In the genomic region with DNA sequence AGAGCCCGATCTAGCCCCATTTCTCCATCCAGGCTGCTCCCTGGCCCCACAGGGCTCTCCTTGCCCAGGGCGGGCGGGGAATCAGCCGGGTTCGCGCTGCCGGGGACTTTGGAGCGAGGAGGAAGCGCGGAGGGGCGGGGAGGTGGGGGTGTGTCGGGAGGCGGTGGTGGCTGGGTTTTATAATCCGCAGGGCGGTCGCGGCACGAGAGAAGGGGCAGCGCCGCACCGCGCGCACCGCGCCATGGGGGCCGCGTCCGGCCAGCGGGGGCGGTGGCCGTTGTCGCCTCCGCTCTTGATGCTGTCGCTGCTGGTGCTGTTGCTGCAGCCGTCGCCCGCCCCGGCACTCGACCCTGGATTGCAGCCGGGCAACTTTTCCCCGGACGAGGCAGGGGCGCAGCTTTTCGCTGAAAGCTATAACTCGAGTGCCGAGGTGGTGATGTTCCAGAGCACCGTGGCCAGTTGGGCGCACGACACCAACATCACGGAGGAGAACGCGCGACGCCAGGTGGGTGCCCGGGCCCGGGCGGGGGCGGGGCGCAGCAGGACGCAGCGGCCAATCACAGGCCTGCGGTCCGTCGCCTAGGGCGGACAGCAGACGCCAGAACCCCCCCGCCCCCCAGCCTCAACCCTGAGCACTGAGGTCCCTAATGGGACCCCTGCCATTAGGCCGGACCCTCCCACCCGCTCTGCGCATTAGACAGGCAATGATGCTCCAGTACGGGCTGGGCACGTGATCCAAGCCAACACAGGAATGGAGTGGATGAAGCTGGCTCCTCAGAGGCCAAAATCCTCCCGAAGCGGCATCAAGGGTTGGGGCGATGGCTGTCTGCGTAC, we compare ENCODE assay signal across 8 mouse cellular contexts. TPM values are rescaled to one million over a fixed set of nuclear protein-coding genes. Genes with fewer than 3 reads are reported as not detected.
DNase-seq lines count a peak whose midpoint lies in the region; ATAC-seq and TF ChIP-seq lines count a peak whose summit lies in the region.

A gene (plus strand): TSS at position 205 of the 834 bp plus-strand sequence.

- ATAC-seq in embryonic facial prominence, embryonic 11.5 days (replicated peaks; ENCODE audit: insufficient number of reproducible peaks, low FRiP score, low TSS enrichment, low read depth) = peak; percentile 74
- no peak for ATAC-seq in heart, embryonic 11.5 days (replicated peaks; ENCODE audit: insufficient number of reproducible peaks, low FRiP score, low TSS enrichment)
- ATAC-seq in kidney, embryonic 16.5 days (ENCODE audit: low FRiP score, low TSS enrichment) = peak; percentile 67
- ATAC-seq in lung, postnatal 0 days = peak; percentile 76
- ATAC-seq in stomach, embryonic 14.5 days (ENCODE audit: insufficient number of reproducible peaks, insufficient read depth, low FRiP score, low read depth) = peak; percentile 46

- H3K9ac ChIP-seq in embryonic facial prominence, embryonic 11.5 days (replicated peaks; ENCODE audit: low read length) = peak within 1 kb of the TSS; percentile 42
- peak within 1 kb of the TSS; percentile 24 for H3K9ac ChIP-seq in heart, embryonic 11.5 days (ENCODE audit: low read depth, low read length)
- peak within 1 kb of the TSS; percentile 58 for H3K9ac ChIP-seq in kidney, embryonic 16.5 days (replicated peaks; ENCODE audit: low read length)
- peak within 1 kb of the TSS; percentile 26; the same call in 1 of the 2 replicates for H3K9ac ChIP-seq in lung, postnatal 0 days (replicated peaks; ENCODE audit: low read depth)
- H3K9ac ChIP-seq in stomach, embryonic 14.5 days (replicated peaks; ENCODE audit: low read depth, low read length) = no peak within 1 kb of the TSS

- under 1% methylated on average over 64 of the region's 76 CpGs for WGBS in embryonic facial prominence, embryonic 11.5 days
- WGBS in heart, embryonic 11.5 days (ENCODE audit: insufficient replicate concordance) = under 1% methylated on average over 75 of the region's 76 CpGs
- 1% methylated on average over 58 of the region's 76 CpGs for WGBS in kidney, embryonic 16.5 days
- 2% methylated on average over 64 of the region's 76 CpGs for WGBS in lung, postnatal 0 days
- under 1% methylated on average over 65 of the region's 76 CpGs for WGBS in stomach, embryonic 14.5 days

- H3K9me3 ChIP-seq in embryonic facial prominence, embryonic 11.5 days (replicated peaks; ENCODE audit: control insufficient read depth, low read length) = no peaks in the 10 kb centered on the region
- no peaks in the 10 kb centered on the region for H3K9me3 ChIP-seq in heart, embryonic 11.5 days (replicated peaks; ENCODE audit: control insufficient read depth, low read length)
- no peaks in the 10 kb centered on the region for H3K9me3 ChIP-seq in kidney, embryonic 16.5 days (ENCODE audit: low read length)
- no peaks in the 10 kb centered on the region for H3K9me3 ChIP-seq in lung, postnatal 0 days (ENCODE audit: low read length)
- H3K9me3 ChIP-seq in stomach, embryonic 14.5 days (ENCODE audit: control insufficient read depth, low read depth, low read length) = no peaks in the 10 kb centered on the region

- peak within 1 kb of the TSS; percentile 56 for H3K4me3 ChIP-seq in embryonic facial prominence, embryonic 11.5 days (ENCODE audit: low read depth, low read length)
- H3K4me3 ChIP-seq in heart, embryonic 11.5 days (ENCODE audit: low read depth, low read length) = peak within 1 kb of the TSS; percentile 52
- H3K4me3 ChIP-seq in kidney, embryonic 16.5 days (ENCODE audit: low read length) = peak within 1 kb of the TSS; percentile 61
- peak within 1 kb of the TSS; percentile 54 for H3K4me3 ChIP-seq in lung, postnatal 0 days (ENCODE audit: low read depth, low read length)
- H3K4me3 ChIP-seq in stomach, embryonic 14.5 days (ENCODE audit: low read depth, low read length) = peak within 1 kb of the TSS; percentile 56

- peaks cover 4% of the 10 kb centered on the region; the same call in 1 of the 2 replicates for H3K4me1 ChIP-seq in embryonic facial prominence, embryonic 11.5 days (ENCODE audit: control insufficient read depth, insufficient read depth, low read length)
- H3K4me1 ChIP-seq in heart, embryonic 11.5 days (ENCODE audit: control insufficient read depth, insufficient read depth, low read length) = 0 out of 2 replicates have a peak, but pooled peaks cover 2% of the 10 kb centered on the region
- H3K4me1 ChIP-seq in kidney, embryonic 16.5 days (ENCODE audit: insufficient read depth, low read length) = peaks cover 13% of the 10 kb centered on the region
- H3K4me1 ChIP-seq in lung, postnatal 0 days (ENCODE audit: insufficient read depth, low read depth, low read length) = peaks cover 4% of the 10 kb centered on the region; the same call in 1 of the 2 replicates
- no peaks in the 10 kb centered on the region for H3K4me1 ChIP-seq in stomach, embryonic 14.5 days (ENCODE audit: control insufficient read depth, insufficient read depth, low read length)

- H3K27me3 ChIP-seq in embryonic facial prominence, embryonic 11.5 days (ENCODE audit: control insufficient read depth, insufficient read depth, low read length) = peaks cover 25% of the 10 kb centered on the region
- peaks cover 65% of the 10 kb centered on the region for H3K27me3 ChIP-seq in heart, embryonic 11.5 days (ENCODE audit: control insufficient read depth, insufficient read depth, low read length)
- H3K27me3 ChIP-seq in kidney, embryonic 16.5 days (ENCODE audit: insufficient read depth, low read length) = peaks cover 33% of the 10 kb centered on the region
- no peaks in the 10 kb centered on the region; the same call in 1 of the 2 replicates for H3K27me3 ChIP-seq in lung, postnatal 0 days (replicated peaks; ENCODE audit: insufficient read depth, low read length)
- H3K27me3 ChIP-seq in stomach, embryonic 14.5 days (ENCODE audit: control insufficient read depth, insufficient read depth, low read length) = peaks cover 9% of the 10 kb centered on the region; the same call in 1 of the 2 replicates

- H3K27ac ChIP-seq in embryonic facial prominence, embryonic 11.5 days (replicated peaks; ENCODE audit: low read depth, low read length) = no peak within 1 kb of the TSS
- H3K27ac ChIP-seq in heart, embryonic 11.5 days (ENCODE audit: low read depth, low read length) = no peak within 1 kb of the TSS
- H3K27ac ChIP-seq in kidney, embryonic 16.5 days (ENCODE audit: low read length) = no peak within 1 kb of the TSS
- H3K27ac ChIP-seq in lung, postnatal 0 days (ENCODE audit: low read length) = peak within 1 kb of the TSS; percentile 72
- no peak within 1 kb of the TSS for H3K27ac ChIP-seq in stomach, embryonic 14.5 days (ENCODE audit: low read length)

- no peak for TF ChIP-seq CTCF in lung, postnatal 0 days (IDR thresholded peaks at IDR 0.05)

- TF ChIP-seq EP300 in lung, postnatal 0 days (IDR thresholded peaks at IDR 0.05) = no peak

- DNase-seq in right cerebral cortex, postnatal 14 days = peak; percentile 38
- no peak for DNase-seq in right cerebral cortex, postnatal 36 days (ENCODE audit: low spot score in 2 of 2)
- peak; percentile 34 for DNase-seq in embryonic facial prominence, embryonic 11.5 days (ENCODE audit: low spot score)
- DNase-seq in lung, postnatal 0 days (ENCODE audit: low spot score) = peak; percentile 31
- DNase-seq in c-Kit-positive CD71-positive TER-119-positive erythroid progenitor cells, embryonic 14.5 days (ENCODE audit: low spot score) = no peak

- no peaks in the 10 kb centered on the region for H3K36me3 ChIP-seq in embryonic facial prominence, embryonic 11.5 days (replicated peaks; ENCODE audit: control insufficient read depth, insufficient read depth, low read depth, low read length)
- H3K36me3 ChIP-seq in heart, embryonic 11.5 days (ENCODE audit: control insufficient read depth, insufficient read depth, low read length) = no peaks in the 10 kb centered on the region
- no peaks in the 10 kb centered on the region for H3K36me3 ChIP-seq in kidney, embryonic 16.5 days (ENCODE audit: insufficient read depth, low read length)
- H3K36me3 ChIP-seq in lung, postnatal 0 days (ENCODE audit: insufficient read depth, low read length) = no peaks in the 10 kb centered on the region
- H3K36me3 ChIP-seq in stomach, embryonic 14.5 days (ENCODE audit: control insufficient read depth, insufficient read depth, low read length) = no peaks in the 10 kb centered on the region

- H3K4me2 ChIP-seq in embryonic facial prominence, embryonic 11.5 days (ENCODE audit: low read depth, low read length) = peak within 1 kb of the TSS; percentile 98
- peak within 1 kb of the TSS; percentile 95 for H3K4me2 ChIP-seq in heart, embryonic 11.5 days
- peak within 1 kb of the TSS; percentile 99 for H3K4me2 ChIP-seq in kidney, embryonic 16.5 days (replicated peaks; ENCODE audit: low read depth, low read length)
- H3K4me2 ChIP-seq in lung, postnatal 0 days (replicated peaks; ENCODE audit: low read depth, low read length) = peak within 1 kb of the TSS; percentile 84
- H3K4me2 ChIP-seq in stomach, embryonic 14.5 days (replicated peaks; ENCODE audit: low read depth, low read length) = peak within 1 kb of the TSS; percentile 99

RNA-seq across cellular contexts. Expression of the gene that starts here (rescaled TPM):
- polyA plus RNA-seq in embryonic facial prominence, embryonic 11.5 days (2014; fragmentation: Nextera tagmentation; extraction: Ambion mirVana) = 0.41 and 0.47 TPM in 2 replicates
- polyA plus RNA-seq in heart, embryonic 11.5 days (2014; fragmentation: Nextera tagmentation; extraction: Ambion mirVana) = 0.52 and 0.59 TPM in 2 replicates
- 17.5 and 18.6 TPM in 2 replicates for polyA plus RNA-seq in kidney, embryonic 16.5 days (2015; fragmentation: Nextera tagmentation; extraction: Ambion mirVana)
- 73.6 and 74.6 TPM in 2 replicates for polyA plus RNA-seq in lung, postnatal 0 days (2015; fragmentation: Nextera tagmentation; extraction: Ambion mirVana)
- 0.72 and 0.80 TPM in 2 replicates for polyA plus RNA-seq in stomach, embryonic 14.5 days (2014; fragmentation: Nextera tagmentation; extraction: Ambion mirVana)

Comparison
In these comparisons a context has a peak if more than half of its experiments do, and no peak if none do; other contexts are left out.
1. RNA of the gene that starts here (polyA plus RNA-seq): 73.6 to 74.6 TPM in lung, postnatal 0 days and 17.5 to 18.6 TPM in kidney, embryonic 16.5 days; 0.72 to 0.80 TPM in stomach, embryonic 14.5 days, 0.52 to 0.59 TPM in heart, embryonic 11.5 days and 0.41 to 0.47 TPM in embryonic facial prominence, embryonic 11.5 days; every median in the first group is over 10 times any median in the second.
2. DNase-seq: peak in right cerebral cortex, postnatal 14 days (single experiment) and lung, postnatal 0 days (single experiment); none in right cerebral cortex, postnatal 36 days (0 of 2) and c-Kit-positive CD71-positive TER-119-positive erythroid progenitor cells, embryonic 14.5 days (single experiment).
3. Peak in DNase-seq, ATAC-seq, H3K4me3 ChIP-seq, H3K9ac ChIP-seq and H3K4me2 ChIP-seq in embryonic facial prominence, embryonic 11.5 days; RNA of the gene not detected or under 1 TPM.
4. Peak in ATAC-seq, H3K4me3 ChIP-seq and H3K4me2 ChIP-seq in stomach, embryonic 14.5 days; RNA of the gene not detected or under 1 TPM.
5. Peak in every context shown above with its lines, with median percentiles within 50 percentile points of each other: H3K4me2 ChIP-seq and H3K4me3 ChIP-seq.